Mouse (Mus musculus): ENCODE data around the gene Nfatc2ip. TPM values are rescaled to one million over a fixed set of nuclear protein-coding genes. Genes with fewer than 3 reads are reported as not detected.

Gene Nfatc2ip
- polyA plus RNA-seq, 1 experiment from 2014 or later: 2.6 TPM

DNA sequence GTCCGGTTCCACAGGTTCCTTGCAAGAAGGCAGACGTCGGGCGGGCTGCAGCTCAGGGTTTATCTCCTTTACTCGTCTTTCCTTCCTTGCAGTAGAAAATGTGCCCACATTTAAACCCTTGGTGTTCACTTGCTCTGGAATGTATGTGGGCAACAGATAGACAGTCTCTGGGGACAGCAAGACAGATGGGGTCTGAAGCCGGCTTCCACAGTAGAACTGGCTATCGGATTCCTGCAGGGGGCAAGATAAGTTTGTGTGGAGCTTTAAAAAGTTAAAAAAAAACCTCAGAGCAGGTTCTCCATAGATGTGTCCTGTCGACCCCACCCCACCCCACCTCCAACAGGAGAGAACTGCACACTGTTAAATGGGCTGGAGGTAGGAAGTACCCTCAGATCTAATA is 48.2 kb downstream of the Nfatc2ip start:
- ATAC-seq (ENCODE audit: insufficient number of reproducible peaks, insufficient read depth, low FRiP score, low read depth): no peak
- H3K4me3 ChIP-seq (ENCODE audit: low read depth, low read length): no peak overlapping the region
- no peaks in the 10 kb centered on the region for H3K36me3 ChIP-seq (ENCODE audit: control insufficient read depth, insufficient read depth, low read length)
- H3K4me1 ChIP-seq (ENCODE audit: control insufficient read depth, insufficient read depth, low read length): no peaks in the 10 kb centered on the region
- H3K27me3 ChIP-seq (ENCODE audit: control insufficient read depth, insufficient read depth, low read length): no peaks in the 10 kb centered on the region
- 56% methylated on average over 8 of the region's 8 CpGs for WGBS
- no peak overlapping the region for H3K4me2 ChIP-seq (replicated peaks; ENCODE audit: low read depth, low read length)
- H3K27ac ChIP-seq (ENCODE audit: low read length): no peak overlapping the region
- no peaks in the 10 kb centered on the region for H3K9me3 ChIP-seq (ENCODE audit: control insufficient read depth, low read depth, low read length)
- no peak overlapping the region for H3K9ac ChIP-seq (replicated peaks; ENCODE audit: low read depth, low read length)

DNA sequence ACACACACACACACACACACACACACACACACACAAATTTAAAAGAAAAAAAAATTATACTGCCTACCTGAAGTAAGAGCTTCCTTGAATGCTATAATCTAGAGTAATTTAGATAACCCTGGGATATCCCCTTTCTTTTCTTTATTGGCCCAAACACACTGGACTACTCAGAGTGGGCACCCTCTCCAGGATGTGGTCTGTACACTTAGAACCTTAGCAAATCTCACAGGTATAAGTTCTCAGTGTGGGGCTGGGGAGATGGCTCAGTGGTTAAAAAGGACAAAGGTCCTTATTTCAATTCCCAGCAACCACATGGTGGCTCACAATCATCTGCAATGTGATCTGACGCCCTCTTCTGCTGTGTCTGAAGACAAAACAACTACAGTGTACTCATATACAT is 49.4 kb downstream of the Nfatc2ip start:
- Histone ChIP-seq H3K9ac (replicated peaks; ENCODE audit: low read depth, low read length) (no peak overlapping the region), H3K27me3 (ENCODE audit: control insufficient read depth, insufficient read depth, low read length) (no peaks in the 10 kb centered on the region), H3K4me1 (ENCODE audit: control insufficient read depth, insufficient read depth, low read length) (no peaks in the 10 kb centered on the region), H3K27ac (ENCODE audit: low read length) (no peak overlapping the region), H3K4me3 (ENCODE audit: low read depth, low read length) (no peak overlapping the region), H3K9me3 (ENCODE audit: control insufficient read depth, low read depth, low read length) (no peaks in the 10 kb centered on the region), H3K4me2 (replicated peaks; ENCODE audit: low read depth, low read length) (no peak overlapping the region), H3K36me3 (ENCODE audit: control insufficient read depth, insufficient read depth, low read length) (no peaks in the 10 kb centered on the region)
- 50% methylated on average over 1 of the region's 1 CpGs for WGBS
- ATAC-seq (ENCODE audit: insufficient number of reproducible peaks, insufficient read depth, low FRiP score, low read depth): no peak

DNA sequence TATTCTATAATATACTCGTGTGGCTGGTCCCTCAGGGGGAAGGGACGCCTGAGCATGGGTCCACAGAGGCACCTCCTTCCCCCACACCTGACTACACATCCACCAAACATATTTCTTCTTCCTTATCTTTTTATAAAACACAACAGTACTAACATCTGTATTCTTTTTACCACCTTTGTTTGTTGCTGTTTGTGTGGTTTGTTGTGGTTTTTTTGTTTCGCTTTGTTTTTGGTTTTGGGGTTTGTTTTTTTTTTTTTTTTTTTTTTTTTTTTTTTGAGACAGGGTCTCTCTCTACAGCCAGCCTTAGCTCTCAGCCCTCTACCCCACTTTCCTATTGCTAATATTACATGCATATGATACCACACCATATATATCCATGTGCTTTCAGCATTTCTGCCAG is 50.6 kb downstream of the Nfatc2ip start:
- H3K9me3 ChIP-seq (ENCODE audit: control insufficient read depth, low read depth, low read length): no peaks in the 10 kb centered on the region
- WGBS: 53% methylated on average over 3 of the region's 3 CpGs
- H3K27me3 ChIP-seq (ENCODE audit: control insufficient read depth, insufficient read depth, low read length): no peaks in the 10 kb centered on the region
- H3K4me2 ChIP-seq (replicated peaks; ENCODE audit: low read depth, low read length): no peak overlapping the region
- no peak overlapping the region for H3K4me3 ChIP-seq (ENCODE audit: low read depth, low read length)
- H3K9ac ChIP-seq (replicated peaks; ENCODE audit: low read depth, low read length): no peak overlapping the region
- H3K36me3 ChIP-seq (ENCODE audit: control insufficient read depth, insufficient read depth, low read length): no peaks in the 10 kb centered on the region
- no peak overlapping the region for H3K27ac ChIP-seq (ENCODE audit: low read length)
- ATAC-seq (ENCODE audit: insufficient number of reproducible peaks, insufficient read depth, low FRiP score, low read depth): no peak
- no peaks in the 10 kb centered on the region for H3K4me1 ChIP-seq (ENCODE audit: control insufficient read depth, insufficient read depth, low read length)

DNA sequence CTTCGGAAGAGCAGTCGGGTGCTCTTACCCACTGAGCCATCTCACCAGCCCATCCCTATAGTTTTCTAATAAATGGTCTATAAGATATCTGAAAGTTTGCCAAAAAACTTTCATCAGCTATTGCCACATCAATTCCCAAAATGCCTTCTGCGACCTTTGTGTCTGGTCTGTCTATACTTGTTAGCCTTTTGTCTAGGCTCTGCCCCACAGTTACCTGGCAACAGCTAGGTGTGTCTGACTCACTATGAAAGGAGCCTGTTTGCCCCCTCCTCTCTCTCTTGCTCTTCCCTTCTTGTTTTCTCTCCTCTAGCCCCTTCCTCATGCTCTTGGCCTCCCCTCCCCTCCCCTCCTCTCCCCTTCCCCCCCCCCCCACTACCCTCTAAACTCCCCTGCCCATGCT is 51.0 kb downstream of the Nfatc2ip start:
- WGBS: 58% methylated on average over 3 of the region's 3 CpGs
- peak; percentile 58; the same call in 1 of the 2 replicates for ATAC-seq (ENCODE audit: insufficient number of reproducible peaks, insufficient read depth, low FRiP score, low read depth)
- Histone ChIP-seq H3K27ac (ENCODE audit: low read length) (no peak overlapping the region), H3K4me3 (ENCODE audit: low read depth, low read length) (no peak overlapping the region), H3K4me2 (replicated peaks; ENCODE audit: low read depth, low read length) (no peak overlapping the region), H3K9ac (replicated peaks; ENCODE audit: low read depth, low read length) (no peak overlapping the region), H3K27me3 (ENCODE audit: control insufficient read depth, insufficient read depth, low read length) (no peaks in the 10 kb centered on the region), H3K4me1 (ENCODE audit: control insufficient read depth, insufficient read depth, low read length) (no peaks in the 10 kb centered on the region), H3K9me3 (ENCODE audit: control insufficient read depth, low read depth, low read length) (no peaks in the 10 kb centered on the region), H3K36me3 (ENCODE audit: control insufficient read depth, insufficient read depth, low read length) (no peaks in the 10 kb centered on the region)

DNA sequence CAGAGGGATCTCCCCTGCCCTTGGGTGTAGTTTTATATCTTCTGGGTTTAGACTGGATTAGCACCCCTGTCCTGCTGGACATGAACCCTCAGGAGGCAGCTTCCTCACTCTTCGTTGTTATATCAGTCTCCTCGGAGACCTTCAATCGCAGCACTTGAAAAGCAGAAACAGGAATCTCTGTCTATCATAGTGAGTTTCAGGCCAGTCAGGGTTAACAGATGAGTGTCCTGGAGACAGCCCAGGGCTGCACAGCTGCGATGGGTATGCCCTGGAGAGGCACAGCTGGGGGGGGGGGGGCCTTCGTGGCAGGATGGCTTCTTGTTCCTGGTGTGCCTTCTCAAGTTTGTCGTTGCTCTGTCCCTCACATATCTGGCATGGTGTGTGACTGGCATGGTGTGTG is 55.6 kb downstream of the Nfatc2ip start:
- H3K9me3 ChIP-seq (ENCODE audit: control insufficient read depth, low read depth, low read length): no peaks in the 10 kb centered on the region
- 33% methylated on average over 6 of the region's 6 CpGs for WGBS

DNA sequence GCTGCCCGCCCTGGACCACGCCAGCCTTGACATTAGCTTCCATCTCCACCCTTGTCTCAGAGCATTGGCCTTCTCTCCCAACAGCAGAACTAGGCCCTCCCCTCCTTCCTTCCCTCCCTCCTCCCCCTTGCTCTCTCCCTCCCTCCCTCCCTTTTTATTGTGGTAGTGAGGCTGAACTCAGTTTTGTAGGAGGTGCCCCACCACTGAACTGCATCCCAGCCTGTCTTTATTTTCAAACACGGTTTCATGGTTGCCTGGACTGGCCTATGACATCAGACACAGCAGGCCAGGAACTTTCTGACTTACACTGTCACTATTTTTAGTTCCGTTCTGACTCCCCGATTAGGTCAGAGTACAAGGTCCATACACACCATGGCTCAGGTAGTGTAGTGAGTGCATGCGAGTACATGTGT is 56.3 kb downstream of the Nfatc2ip start:
- H3K27ac ChIP-seq (ENCODE audit: low read length): no peak overlapping the region
- no peak overlapping the region for H3K4me3 ChIP-seq (ENCODE audit: low read depth, low read length)
- no peak for ATAC-seq (ENCODE audit: insufficient number of reproducible peaks, insufficient read depth, low FRiP score, low read depth)
- no peaks in the 10 kb centered on the region for H3K36me3 ChIP-seq (ENCODE audit: control insufficient read depth, insufficient read depth, low read length)
- H3K9me3 ChIP-seq (ENCODE audit: control insufficient read depth, low read depth, low read length): no peaks in the 10 kb centered on the region
- no peak overlapping the region for H3K9ac ChIP-seq (replicated peaks; ENCODE audit: low read depth, low read length)
- H3K4me2 ChIP-seq (replicated peaks; ENCODE audit: low read depth, low read length): no peak overlapping the region
- no peaks in the 10 kb centered on the region for H3K27me3 ChIP-seq (ENCODE audit: control insufficient read depth, insufficient read depth, low read length)
- H3K4me1 ChIP-seq (ENCODE audit: control insufficient read depth, insufficient read depth, low read length): no peaks in the 10 kb centered on the region
- 72% methylated on average over 6 of the region's 6 CpGs for WGBS

More for the DNA sequence above, 55.6 kb downstream of the Nfatc2ip start:
- H3K27me3 ChIP-seq (ENCODE audit: control insufficient read depth, insufficient read depth, low read length): no peaks in the 10 kb centered on the region
- no peak overlapping the region for H3K4me2 ChIP-seq (replicated peaks; ENCODE audit: low read depth, low read length)
- H3K4me1 ChIP-seq (ENCODE audit: control insufficient read depth, insufficient read depth, low read length): no peaks in the 10 kb centered on the region
- ATAC-seq (ENCODE audit: insufficient number of reproducible peaks, insufficient read depth, low FRiP score, low read depth): no peak
- H3K36me3 ChIP-seq (ENCODE audit: control insufficient read depth, insufficient read depth, low read length): no peaks in the 10 kb centered on the region
- H3K27ac ChIP-seq (ENCODE audit: low read length): no peak overlapping the region
- H3K9ac ChIP-seq (replicated peaks; ENCODE audit: low read depth, low read length): no peak overlapping the region
- no peak overlapping the region for H3K4me3 ChIP-seq (ENCODE audit: low read depth, low read length)

DNA sequence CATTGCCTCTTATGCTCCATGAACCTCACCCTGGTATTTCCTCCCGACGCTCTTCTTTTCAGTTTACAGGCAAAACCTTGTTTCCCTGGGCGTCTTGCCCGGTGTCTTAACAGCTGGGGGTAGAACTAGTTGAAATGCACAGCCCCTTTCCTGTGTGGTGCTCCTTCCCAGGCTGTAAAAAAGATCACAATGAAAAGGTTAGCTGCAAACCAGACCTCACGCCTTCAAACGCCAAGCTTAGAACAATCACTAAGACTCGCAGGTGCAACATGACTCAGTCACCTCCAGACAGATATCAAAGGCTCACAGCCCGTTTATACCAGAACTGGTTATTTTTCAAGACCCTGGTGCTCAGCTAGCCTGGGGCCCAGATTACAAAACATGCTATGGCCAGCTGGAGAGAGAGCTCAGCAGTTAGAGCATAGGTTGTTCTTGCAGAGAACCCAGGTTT is 57.0 kb downstream of the Nfatc2ip start:
- H3K4me1 ChIP-seq (ENCODE audit: control insufficient read depth, insufficient read depth, low read length): no peaks in the 10 kb centered on the region
- WGBS: 77% methylated on average over 8 of the region's 8 CpGs
- H3K27me3 ChIP-seq (ENCODE audit: control insufficient read depth, insufficient read depth, low read length): no peaks in the 10 kb centered on the region
- H3K36me3 ChIP-seq (ENCODE audit: control insufficient read depth, insufficient read depth, low read length): no peaks in the 10 kb centered on the region
- H3K4me2 ChIP-seq (replicated peaks; ENCODE audit: low read depth, low read length): no peak overlapping the region
- no peak overlapping the region for H3K27ac ChIP-seq (ENCODE audit: low read length)
- H3K9me3 ChIP-seq (ENCODE audit: control insufficient read depth, low read depth, low read length): no peaks in the 10 kb centered on the region
- no peak overlapping the region for H3K4me3 ChIP-seq (ENCODE audit: low read depth, low read length)
- ATAC-seq (ENCODE audit: insufficient number of reproducible peaks, insufficient read depth, low FRiP score, low read depth): no peak
- H3K9ac ChIP-seq (replicated peaks; ENCODE audit: low read depth, low read length): no peak overlapping the region

DNA sequence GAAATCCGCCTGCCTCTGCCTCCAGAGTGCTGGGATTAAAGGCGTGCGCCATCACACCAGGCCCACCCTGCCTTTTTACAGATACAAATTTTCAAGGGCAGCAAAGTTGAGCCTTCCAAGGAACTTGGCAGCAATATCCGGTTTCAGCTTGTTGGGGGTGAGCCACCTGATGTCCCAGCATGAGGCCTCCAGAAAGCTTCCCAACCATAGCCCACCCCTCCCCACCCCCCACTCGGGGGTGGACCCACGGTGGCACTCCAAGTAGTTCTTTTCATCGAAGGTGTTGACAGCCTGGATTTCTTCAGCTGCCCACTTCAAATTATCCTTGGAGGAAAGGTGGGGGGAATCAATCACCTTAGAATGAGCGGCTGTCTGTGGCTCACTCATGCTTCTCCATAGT is 57.6 kb downstream of the Nfatc2ip start:
- no peaks in the 10 kb centered on the region for H3K9me3 ChIP-seq (ENCODE audit: control insufficient read depth, low read depth, low read length)
- WGBS: 81% methylated on average over 8 of the region's 8 CpGs
- no peak for ATAC-seq (ENCODE audit: insufficient number of reproducible peaks, insufficient read depth, low FRiP score, low read depth)
- H3K4me2 ChIP-seq (replicated peaks; ENCODE audit: low read depth, low read length): no peak overlapping the region
- no peak overlapping the region for H3K27ac ChIP-seq (ENCODE audit: low read length)
- H3K4me3 ChIP-seq (ENCODE audit: low read depth, low read length): no peak overlapping the region
- H3K27me3 ChIP-seq (ENCODE audit: control insufficient read depth, insufficient read depth, low read length): no peaks in the 10 kb centered on the region
- H3K9ac ChIP-seq (replicated peaks; ENCODE audit: low read depth, low read length): no peak overlapping the region
- no peaks in the 10 kb centered on the region for H3K36me3 ChIP-seq (ENCODE audit: control insufficient read depth, insufficient read depth, low read length)
- H3K4me1 ChIP-seq (ENCODE audit: control insufficient read depth, insufficient read depth, low read length): no peaks in the 10 kb centered on the region

DNA sequence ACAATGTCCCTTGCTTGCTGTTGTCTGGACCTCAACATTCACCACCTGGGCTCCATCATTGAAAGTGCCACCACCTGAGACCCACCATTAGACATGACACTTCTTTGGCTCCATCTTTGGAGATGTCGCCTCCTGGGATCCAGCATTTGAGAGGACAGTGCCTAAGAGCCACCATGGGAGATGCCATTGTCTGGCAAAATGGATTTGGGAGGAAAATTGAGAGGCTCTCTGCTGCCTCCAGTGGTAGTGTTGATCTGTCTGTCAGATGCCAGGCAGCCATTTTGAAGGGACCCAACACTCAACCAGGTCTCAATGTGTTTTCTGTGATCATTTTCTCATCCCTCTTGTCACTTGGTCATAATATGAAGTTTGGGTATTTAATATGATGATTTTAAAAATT is 61.0 kb downstream of the Nfatc2ip start:
- 83% methylated on average over 1 of the region's 1 CpGs for WGBS
- no peak overlapping the region for H3K4me2 ChIP-seq (replicated peaks; ENCODE audit: low read depth, low read length)
- no peaks in the 10 kb centered on the region for H3K27me3 ChIP-seq (ENCODE audit: control insufficient read depth, insufficient read depth, low read length)
- no peaks in the 10 kb centered on the region for H3K36me3 ChIP-seq (ENCODE audit: control insufficient read depth, insufficient read depth, low read length)
- H3K4me1 ChIP-seq (ENCODE audit: control insufficient read depth, insufficient read depth, low read length): no peaks in the 10 kb centered on the region
- ATAC-seq (ENCODE audit: insufficient number of reproducible peaks, insufficient read depth, low FRiP score, low read depth): no peak
- no peak overlapping the region for H3K9ac ChIP-seq (replicated peaks; ENCODE audit: low read depth, low read length)
- H3K27ac ChIP-seq (ENCODE audit: low read length): no peak overlapping the region
- H3K9me3 ChIP-seq (ENCODE audit: control insufficient read depth, low read depth, low read length): no peaks in the 10 kb centered on the region
- H3K4me3 ChIP-seq (ENCODE audit: low read depth, low read length): no peak overlapping the region
